ENCODE assay signal across 12 mouse cellular contexts in the genomic region with DNA sequence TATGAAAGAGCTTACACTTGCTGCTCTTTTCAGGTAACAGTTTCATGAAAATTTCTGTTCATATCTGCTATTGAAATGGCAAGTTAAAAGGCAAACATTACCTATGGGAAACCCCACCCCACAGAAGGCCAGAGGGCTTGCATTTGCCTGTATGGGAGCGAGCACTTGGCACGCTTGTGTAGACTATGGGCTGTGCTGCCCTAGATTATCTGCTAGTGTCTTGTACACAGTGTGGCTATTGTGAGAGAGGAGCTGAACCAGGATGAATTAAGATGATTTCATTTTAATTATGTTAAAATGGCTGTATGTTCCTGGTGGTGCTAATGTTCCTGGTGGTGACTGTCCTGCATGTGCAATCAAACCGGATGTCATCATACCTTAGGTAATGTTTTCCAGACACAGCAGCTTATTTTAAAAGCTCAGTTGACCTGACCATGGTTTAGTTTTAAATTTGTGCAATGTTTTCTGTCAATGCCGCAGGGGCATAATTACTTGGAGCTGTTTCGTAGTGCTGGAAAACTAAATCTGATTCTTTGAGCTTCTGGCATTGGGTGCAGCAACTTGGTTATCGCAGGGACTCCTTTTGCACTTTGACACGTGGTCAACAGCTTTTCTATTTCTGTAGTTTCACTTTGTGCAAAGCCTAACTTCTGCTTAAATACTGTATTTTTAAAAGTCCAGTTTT. TPM values are rescaled to one million over a fixed set of nuclear protein-coding genes. Genes with fewer than 3 reads are reported as not detected.
DNase-seq lines count a peak whose midpoint lies in the region; ATAC-seq and TF ChIP-seq lines count a peak whose summit lies in the region.
"Had no signal": no experiment of that assay in that cellular context is flagged by ENCODE, and none has a peak within 500 bp of the region (broad histone marks: within the 10 kb centered on the region; RNA-seq: fewer than 3 reads in every experiment).

No protein-coding gene starts in this region.

- peaks cover 35% of the 10 kb centered on the region for H3K4me1 ChIP-seq in heart, embryonic 12.5 days (replicated peaks)
- peaks cover 15% of the 10 kb centered on the region; the same call in 1 of the 2 replicates for H3K4me1 ChIP-seq in lung, postnatal 0 days (ENCODE audit: insufficient read depth, low read depth, low read length)

- no peaks in the 10 kb centered on the region for H3K36me3 ChIP-seq in heart, embryonic 12.5 days
- H3K36me3 ChIP-seq in lung, postnatal 0 days (ENCODE audit: insufficient read depth, low read length), result no peaks in the 10 kb centered on the region

- H3K27me3 ChIP-seq in heart, embryonic 12.5 days (replicated peaks), result no peaks in the 10 kb centered on the region
- H3K27me3 ChIP-seq in lung, postnatal 0 days (replicated peaks; ENCODE audit: insufficient read depth, low read length), result no peaks in the 10 kb centered on the region

- H3K27ac ChIP-seq in heart, embryonic 12.5 days (ENCODE audit: poor library complexity, severe bottlenecking), result peak overlapping the region; percentile 56
- H3K27ac ChIP-seq in lung, postnatal 0 days (ENCODE audit: low read length), result no peak overlapping the region

- H3K9me3 ChIP-seq in heart, embryonic 12.5 days (replicated peaks), result no peaks in the 10 kb centered on the region
- H3K9me3 ChIP-seq in lung, postnatal 0 days (ENCODE audit: low read length), result no peaks in the 10 kb centered on the region

- no peak for DNase-seq in heart, postnatal 4 days
- DNase-seq in lung, postnatal 0 days (ENCODE audit: low spot score), result peak; percentile 11
- no peak for DNase-seq in lung, adult 18-20 months
- DNase-seq in cerebellum, adult 8-10 months, result no peak
- no peak for DNase-seq in neural tube, embryonic 10.5 days (ENCODE audit: extremely low spot score, low spot score)
- DNase-seq: cerebellum, adult 2 months; layer of hippocampus, postnatal 36 days; thymus, postnatal 4 days had no signal

- ATAC-seq in heart, embryonic 12.5 days (ENCODE audit: insufficient number of reproducible peaks, low FRiP score), result no peak
- no peak for ATAC-seq in lung, postnatal 0 days
- ATAC-seq in granulocyte monocyte progenitor cell, adult 5-6 weeks (replicated peaks; ENCODE audit: poor library complexity, severe bottlenecking), result peak; percentile 24
- peak; percentile 17; the same call in 1 of the 2 replicates for ATAC-seq in megakaryocyte-erythroid progenitor cell, adult 5-6 weeks (replicated peaks; ENCODE audit: low FRiP score, low TSS enrichment, poor library complexity, severe bottlenecking)
- ATAC-seq: forebrain, embryonic 14.5 days had no signal

- 52% methylated on average over 7 of the region's 7 CpGs for WGBS in heart, embryonic 12.5 days
- 60% methylated on average over 7 of the region's 7 CpGs for WGBS in lung, postnatal 0 days

- TF ChIP-seq EP300 in lung, postnatal 0 days (IDR thresholded peaks at IDR 0.05), result no peak

- peak overlapping the region; percentile 33; the same call in 1 of the 2 replicates for H3K4me2 ChIP-seq in heart, embryonic 12.5 days
- 0 out of 2 replicates have a peak overlapping the region, but pooled peaks have one; percentile 14 for H3K4me2 ChIP-seq in lung, postnatal 0 days (replicated peaks; ENCODE audit: low read depth, low read length)

- H3K9ac ChIP-seq in heart, embryonic 12.5 days, result no peak overlapping the region
- H3K9ac ChIP-seq in lung, postnatal 0 days (replicated peaks; ENCODE audit: low read depth), result no peak overlapping the region

- no peak overlapping the region for H3K4me3 ChIP-seq in heart, embryonic 12.5 days
- H3K4me3 ChIP-seq in lung, postnatal 0 days (ENCODE audit: low read depth, low read length), result no peak overlapping the region

- no peak for TF ChIP-seq CTCF in lung, postnatal 0 days (IDR thresholded peaks at IDR 0.05)

RNA-seq across cellular contexts. Expression of a gene that starts 3.8 kb away (rescaled TPM):
- polyA plus RNA-seq in heart, embryonic 12.5 days (2016; fragmentation: Nextera tagmentation; extraction: Ambion mirVana), result 18.9 and 19.8 TPM in 2 replicates
- total RNA-seq in heart, postnatal 4 days (2021), result 10 to 100 TPM; 20.4 to 20.5 TPM
- 27.0 and 30.1 TPM in 2 replicates for polyA plus RNA-seq in lung, postnatal 0 days (2015; fragmentation: Nextera tagmentation; extraction: Ambion mirVana)
- total RNA-seq in granulocyte monocyte progenitor cell, adult 5-6 weeks (2014; fragmentation: Nextera tagmentation), result 7.9 and 15.7 TPM in 2 replicates
- 7.5 and 9.8 TPM in 2 replicates for total RNA-seq in granulocyte monocyte progenitor cell, adult 5-6 weeks (2017)
- 8.2 and 8.8 TPM in 2 replicates for total RNA-seq in megakaryocyte-erythroid progenitor cell, adult 5-6 weeks (2014; fragmentation: Nextera tagmentation)
- 6.2 and 7.5 TPM in 2 replicates for total RNA-seq in megakaryocyte-erythroid progenitor cell, adult 5-6 weeks (2017)

Comparison
In these comparisons a context has a peak if more than half of its experiments do, and no peak if none do; other contexts are left out.
1. ATAC-seq: peak in granulocyte monocyte progenitor cell, adult 5-6 weeks (single experiment) and megakaryocyte-erythroid progenitor cell, adult 5-6 weeks (single experiment); none in heart, embryonic 12.5 days (single experiment) and lung, postnatal 0 days (single experiment).